Mouse (Mus musculus): ENCODE measurements around the gene B4galt5. TPM values are rescaled to one million over a fixed set of nuclear protein-coding genes. Genes with fewer than 3 reads are reported as not detected.

B4galt5 gene
- polyA plus RNA-seq, 1 experiment: 30.5 TPM

- TF ChIP-seq EP300 (IDR thresholded peaks at IDR 0.05; ENCODE audit: insufficient read depth, low read depth, low read length) (no peak), POLR2A (IDR thresholded peaks at IDR 0.05; ENCODE audit: insufficient read depth, low read length) (no peak), CTCF (IDR thresholded peaks at IDR 0.05; ENCODE audit: low read depth, low read length) (no peak)
- Histone ChIP-seq H3K9ac (ENCODE audit: low read depth, poor library complexity, severe bottlenecking) (no peak overlapping the region), H3K4me1 (ENCODE audit: control insufficient read depth, insufficient read depth, low read length) (no peaks in the 10 kb centered on the region), H3K27ac (ENCODE audit: insufficient read depth, low read length) (no peak overlapping the region), H3K9me3 (replicated peaks; ENCODE audit: control insufficient read depth, insufficient read depth, low read length, poor library complexity, severe bottlenecking) (no peaks in the 10 kb centered on the region), H3K36me3 (ENCODE audit: control insufficient read depth, insufficient read depth, low read length, poor library complexity, severe bottlenecking) (0 out of 2 replicates have a peak, but pooled peaks cover 3% of the 10 kb centered on the region), H3K27me3 (ENCODE audit: control insufficient read depth, insufficient read depth, low read length, poor library complexity, severe bottlenecking) (no peaks in the 10 kb centered on the region), H3K4me3 (ENCODE audit: low read depth, low read length) (no peak overlapping the region)
These were observed 42.1 kb downstream of the B4galt5 start for GRCm38 (mm10) chr2:167306626-167307541.

- H3K27ac ChIP-seq (ENCODE audit: insufficient read depth, low read length): no peak overlapping the region
- no peaks in the 10 kb centered on the region for H3K27me3 ChIP-seq (ENCODE audit: control insufficient read depth, insufficient read depth, low read length, poor library complexity, severe bottlenecking)
- H3K36me3 ChIP-seq (ENCODE audit: control insufficient read depth, insufficient read depth, low read length, poor library complexity, severe bottlenecking): 0 out of 2 replicates have a peak, but pooled peaks cover 3% of the 10 kb centered on the region
- no peak overlapping the region for H3K9ac ChIP-seq (ENCODE audit: low read depth, poor library complexity, severe bottlenecking)
- no peaks in the 10 kb centered on the region for H3K4me1 ChIP-seq (ENCODE audit: control insufficient read depth, insufficient read depth, low read length)
- TF ChIP-seq POLR2A (IDR thresholded peaks at IDR 0.05; ENCODE audit: insufficient read depth, low read length): no peak
- no peak for TF ChIP-seq EP300 (IDR thresholded peaks at IDR 0.05; ENCODE audit: insufficient read depth, low read depth, low read length)
- no peak for TF ChIP-seq CTCF (IDR thresholded peaks at IDR 0.05; ENCODE audit: low read depth, low read length)
- H3K4me3 ChIP-seq (ENCODE audit: low read depth, low read length): no peak overlapping the region
- no peaks in the 10 kb centered on the region for H3K9me3 ChIP-seq (replicated peaks; ENCODE audit: control insufficient read depth, insufficient read depth, low read length, poor library complexity, severe bottlenecking)
These were observed 42.7 kb downstream of the B4galt5 start for GRCm38 (mm10) chr2:167306273-167306594.

DNA sequence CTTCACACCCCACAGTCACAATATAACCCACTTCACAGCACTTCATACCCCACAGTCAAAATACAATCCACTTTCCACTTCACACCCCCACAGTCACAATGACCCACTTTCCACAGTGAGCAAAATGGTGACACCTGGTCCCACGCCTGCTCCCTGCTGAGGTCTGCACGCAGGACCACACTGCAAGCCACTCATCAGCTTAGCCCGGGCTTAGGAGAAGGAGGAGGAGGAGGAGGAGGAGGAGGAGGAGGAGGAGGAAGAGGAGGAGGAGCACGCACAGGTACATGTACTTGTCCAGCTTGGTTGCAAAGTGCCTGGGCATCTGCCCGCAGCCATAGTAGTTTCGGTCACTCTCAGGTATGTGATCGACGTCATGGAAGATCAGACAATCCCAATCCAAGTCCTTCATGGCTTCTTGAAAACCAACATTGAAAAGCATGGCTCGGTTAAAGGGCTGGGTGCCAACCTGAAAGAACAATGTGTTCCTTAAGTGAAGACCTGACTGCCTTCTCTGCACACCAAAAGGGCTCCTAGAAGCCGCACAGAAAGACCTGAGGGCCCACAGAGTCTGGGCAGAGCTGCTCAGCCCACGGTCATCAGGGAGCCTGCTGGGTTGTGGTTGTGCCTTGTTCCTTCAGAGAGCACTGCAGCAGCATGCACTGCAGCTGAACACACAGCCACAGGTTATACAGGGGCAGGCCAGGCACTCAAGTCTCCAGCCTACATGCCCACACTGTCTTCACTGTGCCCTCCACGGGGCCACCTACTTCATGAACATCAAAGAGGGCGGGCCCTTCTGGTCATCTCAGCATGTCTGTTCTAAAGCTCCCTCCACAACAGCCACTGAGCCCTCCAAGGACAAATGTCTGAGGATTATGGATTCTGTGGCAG, 43.4 kb downstream of the B4galt5 start:
- Histone ChIP-seq H3K4me3 (ENCODE audit: low read depth, low read length) (no peak overlapping the region), H3K27ac (ENCODE audit: insufficient read depth, low read length) (no peak overlapping the region), H3K4me1 (ENCODE audit: control insufficient read depth, insufficient read depth, low read length) (no peaks in the 10 kb centered on the region), H3K9ac (ENCODE audit: low read depth, poor library complexity, severe bottlenecking) (no peak overlapping the region), H3K9me3 (replicated peaks; ENCODE audit: control insufficient read depth, insufficient read depth, low read length, poor library complexity, severe bottlenecking) (no peaks in the 10 kb centered on the region), H3K36me3 (ENCODE audit: control insufficient read depth, insufficient read depth, low read length, poor library complexity, severe bottlenecking) (0 out of 2 replicates have a peak, but pooled peaks cover 3% of the 10 kb centered on the region), H3K27me3 (ENCODE audit: control insufficient read depth, insufficient read depth, low read length, poor library complexity, severe bottlenecking) (no peaks in the 10 kb centered on the region)
- TF ChIP-seq CTCF (IDR thresholded peaks at IDR 0.05; ENCODE audit: low read depth, low read length): no peak
- no peak for TF ChIP-seq POLR2A (IDR thresholded peaks at IDR 0.05; ENCODE audit: insufficient read depth, low read length)
- TF ChIP-seq EP300 (IDR thresholded peaks at IDR 0.05; ENCODE audit: insufficient read depth, low read depth, low read length): no peak

DNA sequence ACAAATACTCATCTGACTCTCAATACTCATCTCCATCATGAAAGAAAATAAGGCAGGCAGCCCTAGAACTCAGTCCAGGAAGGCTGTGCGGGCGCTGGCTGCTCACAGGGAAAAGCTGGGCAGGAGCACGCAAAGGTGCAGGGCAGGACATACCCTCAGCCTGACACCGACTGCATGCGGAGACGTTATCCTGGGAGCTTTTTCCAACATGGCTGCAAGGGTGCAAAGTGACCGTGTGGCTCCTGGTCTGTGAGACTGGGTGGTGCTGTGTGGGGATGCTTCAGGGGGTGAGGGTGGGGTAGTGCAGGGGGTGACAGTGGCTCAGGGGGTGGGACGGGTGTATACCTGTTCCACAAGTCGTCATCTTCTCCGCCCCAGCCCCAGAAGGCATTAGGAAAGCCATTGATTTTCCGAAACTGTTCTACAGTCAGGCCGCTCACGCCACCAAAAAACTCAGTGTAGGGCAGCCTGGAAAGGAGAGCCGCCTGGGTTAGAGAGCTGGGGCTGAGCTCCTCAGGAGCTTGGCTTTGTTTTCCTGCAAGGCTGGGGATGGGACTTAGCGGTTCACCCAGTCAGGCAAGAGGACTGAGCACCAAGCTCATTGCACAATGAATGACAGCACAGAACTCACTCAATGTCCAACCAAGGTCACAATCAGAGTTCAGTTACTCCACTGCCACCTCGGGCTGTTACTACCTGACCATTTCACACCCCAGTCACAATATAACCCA, 44.2 kb downstream of the B4galt5 start:
- TF ChIP-seq CTCF (IDR thresholded peaks at IDR 0.05; ENCODE audit: low read depth, low read length) (no peak), POLR2A (IDR thresholded peaks at IDR 0.05; ENCODE audit: insufficient read depth, low read length) (no peak), EP300 (IDR thresholded peaks at IDR 0.05; ENCODE audit: insufficient read depth, low read depth, low read length) (no peak)
- no peak overlapping the region for H3K9ac ChIP-seq (ENCODE audit: low read depth, poor library complexity, severe bottlenecking)
- H3K9me3 ChIP-seq (replicated peaks; ENCODE audit: control insufficient read depth, insufficient read depth, low read length, poor library complexity, severe bottlenecking): no peaks in the 10 kb centered on the region
- no peaks in the 10 kb centered on the region for H3K4me1 ChIP-seq (ENCODE audit: control insufficient read depth, insufficient read depth, low read length)
- H3K27ac ChIP-seq (ENCODE audit: insufficient read depth, low read length): no peak overlapping the region
- H3K36me3 ChIP-seq (ENCODE audit: control insufficient read depth, insufficient read depth, low read length, poor library complexity, severe bottlenecking): 0 out of 2 replicates have a peak, but pooled peaks cover 3% of the 10 kb centered on the region
- no peaks in the 10 kb centered on the region for H3K27me3 ChIP-seq (ENCODE audit: control insufficient read depth, insufficient read depth, low read length, poor library complexity, severe bottlenecking)
- H3K4me3 ChIP-seq (ENCODE audit: low read depth, low read length): no peak overlapping the region

- Histone ChIP-seq H3K27me3 (ENCODE audit: control insufficient read depth, insufficient read depth, low read length, poor library complexity, severe bottlenecking) (no peaks in the 10 kb centered on the region), H3K9me3 (replicated peaks; ENCODE audit: control insufficient read depth, insufficient read depth, low read length, poor library complexity, severe bottlenecking) (no peaks in the 10 kb centered on the region), H3K9ac (ENCODE audit: low read depth, poor library complexity, severe bottlenecking) (no peak overlapping the region), H3K36me3 (ENCODE audit: control insufficient read depth, insufficient read depth, low read length, poor library complexity, severe bottlenecking) (0 out of 2 replicates have a peak, but pooled peaks cover 3% of the 10 kb centered on the region), H3K27ac (ENCODE audit: insufficient read depth, low read length) (no peak overlapping the region), H3K4me3 (ENCODE audit: low read depth, low read length) (no peak overlapping the region), H3K4me1 (ENCODE audit: control insufficient read depth, insufficient read depth, low read length) (peaks cover 2% of the 10 kb centered on the region)
- no peak for TF ChIP-seq CTCF (IDR thresholded peaks at IDR 0.05; ENCODE audit: low read depth, low read length)
- no peak for TF ChIP-seq POLR2A (IDR thresholded peaks at IDR 0.05; ENCODE audit: insufficient read depth, low read length)
- no peak for TF ChIP-seq EP300 (IDR thresholded peaks at IDR 0.05; ENCODE audit: insufficient read depth, low read depth, low read length)
These were observed 45.2 kb downstream of the B4galt5 start for GRCm38 (mm10) chr2:167303806-167304205.

All from ES-Bruce4 (cell line).